Mouse (Mus musculus) megakaryocyte, embryonic 14.5 days (primary cell): ENCODE data around the gene Insl3.

ENCODE experiments used
- FLI1 ChIP-seq: IDR thresholded peaks from 2 replicates; pipeline ENCODE4 v1.6.1; 2012; ENCODE audit warnings: low read length, inconsistent platforms, mixed read lengths
- GATA1 ChIP-seq: IDR thresholded peaks from 3 replicates; pipeline ENCODE4 v1.6.1; 2012; ENCODE audit warnings: mixed read lengths, low read length, inconsistent platforms, borderline replicate concordance

GRCm38 (mm10) chr8:71660325-71661120 is 28.5 kb upstream of the Insl3 start:
- TF ChIP-seq GATA1 = no peak
- TF ChIP-seq FLI1 = no peak
